Mouse (Mus musculus): Measurements from ENCODE around the gene Kat2b.

- TF ChIP-seq CTCF (IDR thresholded peaks at IDR 0.05; ENCODE audit: low read depth) (no peak), EP300 (IDR thresholded peaks at IDR 0.05; ENCODE audit: low read depth) (no peak)
Observed at GRCm38 (mm10) chr17:53582026-53582585, 15.4 kb downstream of the Kat2b start.
